Mouse (Mus musculus) limb, embryonic 10.5 days (tissue): ENCODE measurements at regions not wholly inside any gene's neighbourhood (a gene's known extent, or its start where the extent isn't known, plus 50 kb on each side); places are given as distances from the start of the nearest gene placed in this dataset.

Experiments
- DNase-seq: peaks from one replicate; pipeline ENCODE4 v3.0.0-alpha.2; 2017; ENCODE audit warnings: low spot score
- H3K27ac ChIP-seq: fragments of 300-500 bp; sonication (generic); 2 replicates; pipeline ENCODE4 v1.5.1; 2016; ENCODE audit warnings: mild to moderate bottlenecking
- H3K27me3 ChIP-seq: fragments of 300-500 bp; sonication (generic); 2 replicates; pipeline ENCODE4 v1.6.1; 2016; ENCODE audit warnings: low read depth, mild to moderate bottlenecking; ENCODE audit not compliant: poor library complexity, severe bottlenecking
- H3K36me3 ChIP-seq: fragments of 300-500 bp; sonication (generic); 2 replicates; pipeline ENCODE4 v1.6.1; 2016; ENCODE audit warnings: mild to moderate bottlenecking, moderate library complexity
- H3K4me1 ChIP-seq: fragments of 300-500 bp; sonication (generic); 2 replicates; pipeline ENCODE4 v1.6.1; 2016
- H3K4me3 ChIP-seq: fragments of 300-500 bp; sonication (generic); 2 replicates; pipeline ENCODE4 v1.5.1; 2016; ENCODE audit warnings: mild to moderate bottlenecking, moderate library complexity
- H3K9me3 ChIP-seq: fragments of 300-500 bp; sonication (generic); replicated peaks from 2 replicates; pipeline ENCODE4 v1.6.1; 2016; ENCODE audit warnings: mild to moderate bottlenecking
- whole genome bisulfite sequencing: fragments of 180-500 bp; shearing (Covaris S2); methylation state at CpG from one replicate; pipeline ENCODE4 v1.1.7; 2016; 5-methylcytosine and 5-hydroxymethylcytosine counted together

- H3K27ac ChIP-seq, result peak overlapping the region; percentile 64; the same call in 1 of the 2 replicates
- H3K27me3 ChIP-seq, result peaks cover 8% of the 10 kb centered on the region; the same call in 1 of the 2 replicates
- no peaks in the 10 kb centered on the region for H3K36me3 ChIP-seq
- no peak for DNase-seq
- H3K4me1 ChIP-seq, result peaks cover 49% of the 10 kb centered on the region
- 60% methylated on average over 9 of the region's 9 CpGs for WGBS
- H3K4me3 ChIP-seq, result no peak overlapping the region
- H3K9me3 ChIP-seq, result no peaks in the 10 kb centered on the region
Observed at GRCm38 (mm10) chr5:118424764-118425568, 135.5 kb upstream of the Med13l start.

DNA sequence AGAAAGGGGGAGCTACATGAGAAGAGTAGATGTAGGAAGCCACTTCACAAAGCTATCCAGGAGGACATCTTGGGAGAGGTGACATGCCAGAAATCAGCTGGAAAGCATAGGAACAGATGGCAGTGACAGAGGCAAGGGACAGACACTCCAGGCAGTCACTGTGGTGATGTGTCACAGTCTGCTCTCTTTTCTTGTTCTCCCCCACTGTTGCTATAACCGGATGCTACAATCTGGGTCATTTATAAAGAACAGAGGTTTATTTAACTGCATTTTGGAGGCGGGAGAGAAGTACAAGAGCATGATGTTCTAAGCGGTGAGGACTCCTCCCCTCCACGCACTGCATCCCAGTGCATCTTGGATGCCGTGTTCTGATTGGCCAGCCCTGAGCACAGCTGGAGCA is 133.8 kb upstream of the Med13l start:
- Histone ChIP-seq H3K4me3 (no peak overlapping the region), H3K9me3 (no peaks in the 10 kb centered on the region), H3K27ac (no peak overlapping the region), H3K27me3 (peaks cover 12% of the 10 kb centered on the region; the same call in 1 of the 2 replicates), H3K4me1 (peaks cover 50% of the 10 kb centered on the region), H3K36me3 (no peaks in the 10 kb centered on the region)
- WGBS, result 65% methylated on average over 5 of the region's 5 CpGs
- DNase-seq, result no peak

DNA sequence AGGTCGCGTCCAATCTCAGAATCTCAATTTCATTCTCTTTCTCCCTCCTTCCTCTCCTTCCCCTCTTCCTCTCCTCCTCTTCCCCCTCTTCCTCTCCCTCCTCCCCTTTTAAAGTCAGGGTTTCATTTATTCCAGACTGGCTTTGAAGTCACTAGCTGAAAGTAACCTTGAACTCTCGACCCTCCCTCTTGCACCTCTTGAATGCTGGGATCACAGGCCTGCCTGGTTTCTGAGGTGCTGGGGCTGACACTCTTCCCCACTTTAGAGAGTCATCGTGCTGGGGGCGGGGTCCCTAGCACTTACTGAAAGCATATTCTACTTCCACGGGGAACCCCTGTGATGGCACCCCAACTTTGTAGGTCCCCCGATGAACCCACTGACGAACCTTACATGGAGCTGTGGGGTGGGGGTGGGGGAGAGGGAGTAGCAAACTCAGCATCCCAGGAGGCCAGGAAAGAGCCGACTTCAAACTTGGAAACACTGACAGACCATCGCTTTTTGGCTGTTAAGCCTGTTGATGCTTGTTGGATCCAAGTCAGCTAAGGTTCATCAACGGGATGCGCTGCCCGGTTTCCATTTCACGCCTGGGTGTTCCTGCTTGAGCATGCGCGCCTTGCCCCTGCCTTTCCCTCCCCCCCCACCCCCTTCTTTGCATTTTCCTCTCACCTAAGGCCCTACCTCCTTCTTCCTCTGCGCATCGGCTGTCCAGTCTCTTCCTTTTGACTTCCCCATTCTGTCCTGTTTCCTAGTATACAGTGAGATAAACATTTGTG is 132.0 kb upstream of the Med13l start:
- WGBS, result 66% methylated on average over 18 of the region's 18 CpGs
- H3K27ac ChIP-seq, result no peak overlapping the region
- peaks cover 31% of the 10 kb centered on the region for H3K4me1 ChIP-seq
- DNase-seq, result no peak
- H3K36me3 ChIP-seq, result no peaks in the 10 kb centered on the region
- no peaks in the 10 kb centered on the region for H3K9me3 ChIP-seq
- H3K27me3 ChIP-seq, result peaks cover 20% of the 10 kb centered on the region; the same call in 1 of the 2 replicates
- H3K4me3 ChIP-seq, result no peak overlapping the region

GRCm38 (mm10) chr5:118433599-118433998 is 126.9 kb upstream of the Med13l start:
- no peak overlapping the region for H3K27ac ChIP-seq
- H3K36me3 ChIP-seq, result no peaks in the 10 kb centered on the region
- peaks cover 57% of the 10 kb centered on the region for H3K27me3 ChIP-seq
- no peak overlapping the region for H3K4me3 ChIP-seq
- peaks cover 31% of the 10 kb centered on the region for H3K4me1 ChIP-seq
- 67% methylated on average over 4 of the region's 4 CpGs for WGBS
- H3K9me3 ChIP-seq, result no peaks in the 10 kb centered on the region
- no peak for DNase-seq

DNA sequence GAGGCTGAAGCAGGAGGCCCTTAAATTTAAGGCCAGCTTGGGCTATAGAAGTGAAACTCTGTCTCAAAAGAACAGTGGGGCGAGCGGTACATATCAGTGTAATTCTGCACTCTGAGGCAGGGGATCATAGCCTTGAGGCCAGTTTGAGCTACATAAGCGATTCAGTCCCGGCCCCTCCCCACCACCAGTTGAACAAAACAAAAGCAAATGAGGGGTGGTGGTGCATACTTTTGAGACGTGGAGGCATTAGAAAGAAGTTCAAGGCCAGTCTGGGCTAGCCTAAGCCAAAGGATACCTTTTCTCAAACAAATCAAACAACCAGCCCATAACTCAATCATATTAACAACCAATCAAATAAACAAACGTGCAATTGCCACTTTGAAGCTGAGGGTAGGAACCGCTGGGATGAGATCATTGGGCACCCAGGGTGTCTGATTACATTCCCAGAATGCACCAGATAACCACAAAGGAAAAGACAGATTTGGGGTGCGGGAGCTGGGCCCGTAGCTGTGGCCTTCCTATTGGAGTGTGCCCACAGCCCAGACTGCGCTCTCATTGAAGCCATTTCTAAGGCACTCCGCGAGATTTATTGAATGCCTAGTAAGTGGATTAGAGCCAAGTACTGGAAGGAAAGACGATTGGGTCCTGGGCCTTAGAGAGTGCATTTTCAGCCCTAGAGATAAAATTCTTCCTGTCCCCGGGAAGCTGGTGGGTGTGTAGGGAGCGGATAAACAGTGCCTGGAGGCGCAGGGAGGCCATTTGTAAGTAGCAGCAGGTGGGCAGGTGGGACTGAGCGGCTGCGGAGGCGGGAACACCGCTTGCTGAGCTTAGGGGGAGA is 125.5 kb upstream of the Med13l start:
- peaks cover 60% of the 10 kb centered on the region for H3K27me3 ChIP-seq
- no peak for DNase-seq
- peaks cover 30% of the 10 kb centered on the region for H3K4me1 ChIP-seq
- H3K9me3 ChIP-seq, result no peaks in the 10 kb centered on the region
- no peaks in the 10 kb centered on the region for H3K36me3 ChIP-seq
- no peak overlapping the region for H3K4me3 ChIP-seq
- 15% methylated on average over 20 of the region's 20 CpGs for WGBS
- H3K27ac ChIP-seq, result no peak overlapping the region

DNA sequence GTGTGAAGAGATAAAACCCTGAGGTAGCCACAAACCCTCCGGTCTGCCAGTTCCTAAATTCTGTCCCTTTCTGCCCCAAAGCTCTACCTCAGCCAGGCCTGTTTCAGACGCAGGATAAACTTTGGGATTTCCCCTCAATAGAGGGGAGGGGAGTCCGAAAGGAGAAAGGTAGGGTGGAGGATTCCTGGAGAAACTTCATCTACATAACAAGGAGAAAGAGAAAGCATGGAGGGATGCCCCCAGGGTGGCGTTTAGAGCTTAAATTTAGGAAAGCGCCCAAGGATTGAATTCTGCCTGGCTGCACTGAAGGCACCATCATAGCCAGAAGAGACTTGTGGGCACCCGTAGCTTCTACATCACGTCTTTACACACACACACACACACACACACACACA is 124.9 kb upstream of the Med13l start:
- 18% methylated on average over 7 of the region's 7 CpGs for WGBS
- Histone ChIP-seq H3K27ac (no peak overlapping the region), H3K4me3 (no peak overlapping the region), H3K36me3 (no peaks in the 10 kb centered on the region), H3K27me3 (peaks cover 57% of the 10 kb centered on the region), H3K9me3 (no peaks in the 10 kb centered on the region), H3K4me1 (peaks cover 24% of the 10 kb centered on the region)
- DNase-seq, result no peak

DNA sequence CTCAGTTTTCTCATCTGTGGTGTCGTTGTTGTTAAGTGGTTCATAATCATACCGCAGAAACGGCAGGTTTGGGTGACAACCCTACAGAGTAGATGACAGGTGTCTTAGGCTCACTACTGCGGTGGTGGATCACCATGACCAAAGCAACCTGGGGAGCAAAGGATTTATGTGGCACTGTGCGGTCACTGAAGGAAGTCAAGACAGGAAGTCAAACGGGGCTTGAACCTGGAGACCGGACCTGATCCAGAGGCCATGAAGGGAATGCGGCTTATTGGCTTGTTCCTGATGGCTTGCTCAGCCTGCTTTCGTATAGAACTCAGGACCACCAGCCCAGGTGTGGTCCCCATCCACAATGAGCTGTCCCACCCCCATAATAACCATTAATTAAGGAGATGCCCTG is 124.4 kb upstream of the Med13l start:
- no peak for DNase-seq
- WGBS, result 12% methylated on average over 9 of the region's 9 CpGs
- no peak overlapping the region for H3K4me3 ChIP-seq
- H3K36me3 ChIP-seq, result no peaks in the 10 kb centered on the region
- H3K9me3 ChIP-seq, result no peaks in the 10 kb centered on the region
- H3K27ac ChIP-seq, result no peak overlapping the region
- peaks cover 55% of the 10 kb centered on the region for H3K27me3 ChIP-seq
- H3K4me1 ChIP-seq, result peaks cover 24% of the 10 kb centered on the region

DNA sequence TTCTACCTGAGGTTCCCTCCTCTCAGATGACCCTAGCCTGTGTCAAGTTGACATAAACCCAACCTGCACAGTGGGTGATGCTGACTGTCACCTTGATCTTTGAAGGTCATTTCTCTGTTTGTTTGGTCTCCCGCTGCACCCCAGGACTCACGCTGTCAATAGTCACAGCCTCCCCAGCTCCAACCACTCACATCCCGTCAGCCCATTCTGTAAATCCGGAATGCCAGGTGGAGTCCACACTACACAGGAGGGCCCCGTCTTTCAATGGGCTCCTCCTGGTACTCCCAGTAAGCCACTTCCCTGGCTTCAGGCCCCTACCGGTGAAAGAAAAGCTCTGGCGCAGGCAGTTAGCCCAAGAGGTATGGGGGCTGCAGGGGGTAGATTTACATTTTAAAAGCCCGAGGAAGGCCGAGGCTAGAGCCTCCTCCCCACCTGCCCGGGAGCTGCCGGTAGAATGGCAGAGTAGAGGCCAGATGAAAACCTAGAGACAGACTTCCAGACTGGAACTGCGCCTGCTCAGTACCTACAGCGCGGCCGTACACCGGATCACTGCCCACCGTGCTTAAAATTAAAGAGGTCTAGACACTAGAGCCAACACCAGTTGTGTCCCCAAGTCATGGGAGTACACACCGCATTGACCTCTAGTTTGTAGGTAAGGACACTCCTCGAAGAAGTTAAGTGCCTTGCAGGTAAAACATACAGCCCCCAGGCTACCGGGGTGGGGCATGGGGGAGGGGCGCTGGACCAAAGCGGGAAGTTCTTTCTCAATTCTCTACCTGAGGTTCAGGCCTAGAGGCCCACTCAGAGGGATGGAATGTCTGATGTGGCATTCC is 123.8 kb upstream of the Med13l start:
- peak overlapping the region; percentile 30 for H3K4me3 ChIP-seq
- H3K27me3 ChIP-seq, result peaks cover 55% of the 10 kb centered on the region
- H3K36me3 ChIP-seq, result no peaks in the 10 kb centered on the region
- H3K4me1 ChIP-seq, result peaks cover 24% of the 10 kb centered on the region
- H3K27ac ChIP-seq, result no peak overlapping the region
- no peak for DNase-seq
- no peaks in the 10 kb centered on the region for H3K9me3 ChIP-seq
- WGBS, result 6% methylated on average over 22 of the region's 22 CpGs

DNA sequence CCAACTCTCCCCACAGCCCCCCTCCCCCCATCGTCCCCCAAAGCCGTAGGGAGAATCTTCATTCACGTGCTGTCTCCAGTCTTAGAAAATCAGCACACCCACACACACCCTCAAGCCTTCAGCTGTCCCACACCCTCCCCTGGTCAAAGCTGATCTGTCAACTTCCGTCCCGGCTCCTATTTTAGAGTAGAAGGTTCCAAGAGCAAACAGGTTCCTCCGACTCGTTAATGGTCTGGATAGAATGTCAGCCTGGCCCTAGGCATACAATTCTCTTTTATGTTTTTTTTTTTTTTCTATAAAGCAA is 123.2 kb upstream of the Med13l start:
- DNase-seq, result no peak
- H3K4me3 ChIP-seq, result peak overlapping the region; percentile 30; the same call in 1 of the 2 replicates
- peaks cover 24% of the 10 kb centered on the region for H3K4me1 ChIP-seq
- H3K9me3 ChIP-seq, result no peaks in the 10 kb centered on the region
- 16% methylated on average over 7 of the region's 7 CpGs for WGBS
- peaks cover 55% of the 10 kb centered on the region for H3K27me3 ChIP-seq
- H3K27ac ChIP-seq, result no peak overlapping the region
- H3K36me3 ChIP-seq, result no peaks in the 10 kb centered on the region

DNA sequence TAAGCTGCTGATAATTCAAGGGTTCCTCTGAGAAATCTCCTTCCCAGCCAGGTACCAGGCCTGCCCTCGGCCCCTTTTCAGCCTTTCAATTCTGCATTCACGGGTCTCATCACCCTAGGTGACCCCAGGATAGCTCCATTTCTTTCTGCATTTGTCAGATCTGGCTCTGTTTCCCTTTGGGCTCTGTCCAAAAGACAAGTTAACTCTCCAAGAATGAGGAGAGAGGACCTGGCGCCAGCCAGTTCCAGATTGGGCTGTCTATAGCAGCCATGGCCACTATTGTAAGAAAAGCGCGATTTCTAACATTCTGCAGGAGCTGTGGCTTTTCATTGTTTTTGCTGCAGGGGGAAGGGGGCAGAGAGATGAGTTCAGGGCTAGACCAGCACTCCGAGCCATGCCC is 122.5 kb upstream of the Med13l start:
- DNase-seq, result no peak
- H3K4me1 ChIP-seq, result peaks cover 24% of the 10 kb centered on the region
- no peak overlapping the region for H3K27ac ChIP-seq
- no peak overlapping the region for H3K4me3 ChIP-seq
- peaks cover 53% of the 10 kb centered on the region for H3K27me3 ChIP-seq
- H3K9me3 ChIP-seq, result no peaks in the 10 kb centered on the region
- 40% methylated on average over 6 of the region's 6 CpGs for WGBS
- no peaks in the 10 kb centered on the region for H3K36me3 ChIP-seq

GRCm38 (mm10) chr5:118444538-118445251 is 115.8 kb upstream of the Med13l start:
- H3K9me3 ChIP-seq, result no peaks in the 10 kb centered on the region
- peaks cover 12% of the 10 kb centered on the region for H3K4me1 ChIP-seq
- H3K4me3 ChIP-seq, result no peak overlapping the region
- H3K27me3 ChIP-seq, result peaks cover 23% of the 10 kb centered on the region
- H3K27ac ChIP-seq, result peak overlapping the region; percentile 42
- no peaks in the 10 kb centered on the region for H3K36me3 ChIP-seq
- DNase-seq, result no peak
- 22% methylated on average over 8 of the region's 8 CpGs for WGBS
